Mouse (Mus musculus): ENCODE measurements at regions not wholly inside any gene's neighbourhood (a gene's known extent, or its start where the extent isn't known, plus 50 kb on each side); places are given as distances from the start of the nearest gene placed in this dataset.

DNA sequence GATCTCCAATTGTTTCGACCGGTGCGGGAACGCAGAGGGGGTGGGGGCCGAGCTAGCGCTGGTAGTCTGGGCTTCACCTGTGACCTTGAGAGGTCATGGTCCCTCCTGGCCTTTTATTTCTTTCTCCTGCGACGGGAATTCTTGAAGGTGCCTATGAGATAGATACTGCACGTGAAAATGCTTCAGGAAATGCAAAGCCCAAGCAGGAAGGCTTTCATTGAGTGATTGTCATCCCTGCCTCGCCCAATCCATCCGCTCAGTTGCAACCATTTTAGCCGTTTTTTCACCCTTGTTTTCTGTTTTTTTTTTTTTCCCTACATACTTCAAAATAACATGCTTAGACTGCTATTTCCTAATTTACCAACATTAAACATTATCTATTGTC lies 73.4 kb downstream of the Dmrta2 start:
- Histone ChIP-seq H3K9me3 (ENCODE audit: control insufficient read depth, low read length) (no peaks in the 10 kb centered on the region), H3K4me1 (ENCODE audit: control insufficient read depth, insufficient read depth, low read length) (no peaks in the 10 kb centered on the region), H3K4me2 (replicated peaks; ENCODE audit: low read depth, low read length, severe bottlenecking) (peak overlapping the region; percentile 74), H3K36me3 (ENCODE audit: control insufficient read depth, insufficient read depth, low read length) (no peaks in the 10 kb centered on the region), H3K9ac (ENCODE audit: low read depth, low read length, severe bottlenecking) (peak overlapping the region; percentile 51), H3K27ac (replicated peaks; ENCODE audit: low read depth, low read length) (no peak overlapping the region), H3K27me3 (ENCODE audit: control insufficient read depth, insufficient read depth, low read length) (no peaks in the 10 kb centered on the region), H3K4me3 (replicated peaks; ENCODE audit: low read length) (peak overlapping the region; percentile 42)
- 17% methylated on average over 12 of the region's 12 CpGs for WGBS
- no peak for TF ChIP-seq POLR2A (IDR thresholded peaks at IDR 0.05; ENCODE audit: borderline replicate concordance, extremely low read depth, insufficient read depth, insufficient read length)
- DNase-seq (ENCODE audit: low spot score) (no peak), ATAC-seq (ENCODE audit: low FRiP score, low read depth) (no peak)

DNA sequence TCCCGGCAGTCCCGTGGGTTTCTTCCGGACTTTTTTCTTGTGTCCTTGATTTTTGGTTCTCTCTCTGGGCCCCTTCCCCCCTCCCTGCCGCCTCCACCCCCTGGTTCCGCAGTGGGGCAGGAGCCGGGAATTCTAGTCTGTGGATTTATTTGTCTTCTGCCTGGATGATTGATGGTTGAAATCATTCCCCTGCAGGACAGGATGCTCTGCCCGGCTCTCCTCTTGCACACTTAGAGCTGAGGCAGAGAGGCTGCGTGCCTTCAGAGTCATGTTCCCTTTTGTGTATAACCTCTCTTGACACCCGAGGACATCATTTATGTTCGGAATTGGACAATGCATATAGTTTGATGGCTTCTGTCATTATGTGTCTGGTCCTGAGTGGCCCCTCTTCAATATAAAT lies 74.0 kb downstream of the Dmrta2 start:
- H3K36me3 ChIP-seq (ENCODE audit: control insufficient read depth, insufficient read depth, low read length), result no peaks in the 10 kb centered on the region
- 52% methylated on average over 10 of the region's 10 CpGs for WGBS
- H3K4me1 ChIP-seq (ENCODE audit: control insufficient read depth, insufficient read depth, low read length), result no peaks in the 10 kb centered on the region
- no peak overlapping the region for H3K4me2 ChIP-seq (replicated peaks; ENCODE audit: low read depth, low read length, severe bottlenecking)
- H3K27me3 ChIP-seq (ENCODE audit: control insufficient read depth, insufficient read depth, low read length), result no peaks in the 10 kb centered on the region
- no peak overlapping the region for H3K4me3 ChIP-seq (replicated peaks; ENCODE audit: low read length)
- H3K27ac ChIP-seq (replicated peaks; ENCODE audit: low read depth, low read length), result no peak overlapping the region
- no peak for TF ChIP-seq POLR2A (IDR thresholded peaks at IDR 0.05; ENCODE audit: borderline replicate concordance, extremely low read depth, insufficient read depth, insufficient read length)
- ATAC-seq (ENCODE audit: low FRiP score, low read depth), result no peak
- H3K9me3 ChIP-seq (ENCODE audit: control insufficient read depth, low read length), result no peaks in the 10 kb centered on the region
- DNase-seq (ENCODE audit: low spot score), result no peak
- no peak overlapping the region for H3K9ac ChIP-seq (ENCODE audit: low read depth, low read length, severe bottlenecking)

DNA sequence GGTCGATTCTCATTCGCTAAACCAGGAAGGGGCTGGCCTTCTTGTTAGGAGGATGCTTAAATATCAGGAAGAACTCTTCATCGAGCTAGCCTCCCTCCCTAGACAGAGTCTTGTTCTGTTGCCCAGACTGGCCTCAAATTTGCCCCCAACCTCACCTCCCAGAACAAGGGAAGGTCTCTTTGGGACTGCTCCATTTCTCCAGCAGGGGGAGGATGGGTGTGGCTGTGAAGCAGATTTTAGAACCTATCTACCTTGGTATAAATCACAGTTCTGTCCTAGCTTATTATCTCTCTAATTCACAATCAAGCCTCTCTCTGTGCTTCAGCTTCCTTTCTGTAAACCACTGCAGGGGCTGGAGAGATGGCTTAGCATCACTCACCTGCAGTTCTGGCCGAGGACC lies 75.1 kb downstream of the Dmrta2 start:
- H3K27me3 ChIP-seq (ENCODE audit: control insufficient read depth, insufficient read depth, low read length), result no peaks in the 10 kb centered on the region
- DNase-seq (ENCODE audit: low spot score) (no peak), ATAC-seq (ENCODE audit: low FRiP score, low read depth) (no peak)
- H3K36me3 ChIP-seq (ENCODE audit: control insufficient read depth, insufficient read depth, low read length), result no peaks in the 10 kb centered on the region
- H3K27ac ChIP-seq (replicated peaks; ENCODE audit: low read depth, low read length), result no peak overlapping the region
- H3K4me1 ChIP-seq (ENCODE audit: control insufficient read depth, insufficient read depth, low read length), result no peaks in the 10 kb centered on the region
- TF ChIP-seq POLR2A (IDR thresholded peaks at IDR 0.05; ENCODE audit: borderline replicate concordance, extremely low read depth, insufficient read depth, insufficient read length), result no peak
- no peak overlapping the region for H3K9ac ChIP-seq (ENCODE audit: low read depth, low read length, severe bottlenecking)
- H3K4me2 ChIP-seq (replicated peaks; ENCODE audit: low read depth, low read length, severe bottlenecking), result no peak overlapping the region
- 80% methylated on average over 4 of the region's 4 CpGs for WGBS
- no peak overlapping the region for H3K4me3 ChIP-seq (replicated peaks; ENCODE audit: low read length)
- no peaks in the 10 kb centered on the region for H3K9me3 ChIP-seq (ENCODE audit: control insufficient read depth, low read length)

DNA sequence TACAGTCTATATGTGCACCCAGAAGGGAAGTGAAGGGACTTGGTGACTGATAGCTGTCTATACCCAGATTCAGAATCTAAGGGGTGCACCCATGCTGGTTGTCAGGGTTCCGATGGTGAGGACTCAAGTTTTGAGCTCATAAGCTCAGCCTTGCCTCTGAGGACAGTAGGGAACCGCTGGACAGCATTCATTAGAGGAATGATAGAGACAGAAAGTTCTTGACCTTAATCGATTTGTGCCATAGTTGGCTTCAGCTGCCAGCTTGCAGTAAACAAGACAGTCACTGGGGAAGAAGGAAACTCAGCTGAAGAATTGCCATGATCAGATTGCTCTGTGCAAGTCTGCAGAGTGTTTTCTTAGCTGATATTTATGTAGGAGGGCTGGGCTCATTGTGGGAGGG lies 96.0 kb downstream of the Dmrta2 start:
- DNase-seq (ENCODE audit: low spot score), result no peak
- no peak overlapping the region for H3K4me2 ChIP-seq (replicated peaks; ENCODE audit: low read depth, low read length, severe bottlenecking)
- H3K27me3 ChIP-seq (ENCODE audit: control insufficient read depth, insufficient read depth, low read length), result no peaks in the 10 kb centered on the region
- H3K4me1 ChIP-seq (ENCODE audit: control insufficient read depth, insufficient read depth, low read length), result no peaks in the 10 kb centered on the region
- no peak overlapping the region for H3K4me3 ChIP-seq (replicated peaks; ENCODE audit: low read length)
- H3K36me3 ChIP-seq (ENCODE audit: control insufficient read depth, insufficient read depth, low read length), result no peaks in the 10 kb centered on the region
- H3K9ac ChIP-seq (ENCODE audit: low read depth, low read length, severe bottlenecking), result no peak overlapping the region
- 84% methylated on average over 3 of the region's 3 CpGs for WGBS
- ATAC-seq (ENCODE audit: low FRiP score, low read depth), result no peak
- no peak overlapping the region for H3K27ac ChIP-seq (replicated peaks; ENCODE audit: low read depth, low read length)
- no peaks in the 10 kb centered on the region for H3K9me3 ChIP-seq (ENCODE audit: control insufficient read depth, low read length)
- TF ChIP-seq POLR2A (IDR thresholded peaks at IDR 0.05; ENCODE audit: borderline replicate concordance, extremely low read depth, insufficient read depth, insufficient read length), result no peak

DNA sequence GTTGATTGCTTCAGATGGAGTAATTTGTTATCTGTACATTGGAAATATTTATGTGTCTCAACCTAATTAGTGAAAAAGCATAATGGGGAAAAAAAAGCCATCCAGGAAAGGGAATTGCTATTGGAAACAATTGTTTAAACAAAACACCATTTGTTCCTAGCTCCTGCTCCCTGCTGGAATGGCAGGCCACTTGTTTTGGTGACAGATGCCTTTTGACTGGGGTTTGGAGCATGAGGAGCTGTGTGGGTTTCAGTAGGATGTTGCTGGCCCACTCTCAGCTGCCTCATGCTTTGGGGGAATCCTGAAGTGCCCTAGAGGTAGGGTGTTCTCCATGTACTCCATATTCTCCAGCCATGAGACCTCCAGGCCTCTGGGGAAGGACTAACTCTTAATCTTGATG lies 105.5 kb downstream of the Dmrta2 start:
- H3K4me1 ChIP-seq (ENCODE audit: control insufficient read depth, insufficient read depth, low read length), result no peaks in the 10 kb centered on the region
- no peak overlapping the region for H3K9ac ChIP-seq (ENCODE audit: low read depth, low read length, severe bottlenecking)
- H3K27ac ChIP-seq (replicated peaks; ENCODE audit: low read depth, low read length), result no peak overlapping the region
- H3K9me3 ChIP-seq (ENCODE audit: control insufficient read depth, low read length), result no peaks in the 10 kb centered on the region
- ATAC-seq (ENCODE audit: low FRiP score, low read depth) (no peak), DNase-seq (ENCODE audit: low spot score) (no peak)
- no peak for TF ChIP-seq POLR2A (IDR thresholded peaks at IDR 0.05; ENCODE audit: borderline replicate concordance, extremely low read depth, insufficient read depth, insufficient read length)
- H3K36me3 ChIP-seq (ENCODE audit: control insufficient read depth, insufficient read depth, low read length), result no peaks in the 10 kb centered on the region
- H3K4me2 ChIP-seq (replicated peaks; ENCODE audit: low read depth, low read length, severe bottlenecking), result no peak overlapping the region
- H3K27me3 ChIP-seq (ENCODE audit: control insufficient read depth, insufficient read depth, low read length), result no peaks in the 10 kb centered on the region
- no peak overlapping the region for H3K4me3 ChIP-seq (replicated peaks; ENCODE audit: low read length)

DNA sequence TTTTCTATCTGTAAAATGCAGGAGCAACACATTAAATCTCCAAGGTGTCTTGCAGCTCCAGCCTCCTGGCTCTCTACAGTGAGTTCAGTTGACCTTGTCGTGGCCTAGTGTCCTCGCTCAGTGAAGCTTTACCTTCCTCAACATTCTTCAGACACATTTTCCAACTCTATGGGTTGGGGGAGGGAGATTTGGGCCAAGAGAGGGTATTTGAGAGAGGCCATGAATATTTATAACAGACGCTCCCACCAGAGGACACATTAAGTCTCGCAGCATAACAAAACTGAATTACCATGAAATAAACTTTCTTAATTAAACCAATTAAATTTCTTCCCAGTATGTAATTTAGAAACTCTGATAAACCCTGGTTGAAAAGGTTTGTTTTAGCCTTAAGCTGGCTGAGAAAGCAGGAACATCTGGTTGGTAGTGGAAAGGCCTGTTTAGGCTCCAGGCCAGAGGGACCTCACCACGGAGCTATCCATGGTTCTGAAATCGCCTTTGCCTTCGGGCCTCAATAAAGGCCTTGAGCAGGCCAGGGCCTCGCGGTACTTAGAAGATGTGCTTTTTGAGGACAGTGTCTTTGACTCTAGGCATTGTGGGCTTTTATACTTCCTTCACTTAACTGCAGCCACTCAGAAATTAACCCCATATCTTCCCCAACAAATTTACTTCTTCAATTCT lies 109.9 kb downstream of the Dmrta2 start:
- Histone ChIP-seq H3K9ac (ENCODE audit: low read depth, low read length, severe bottlenecking) (no peak overlapping the region), H3K9me3 (ENCODE audit: control insufficient read depth, low read length) (no peaks in the 10 kb centered on the region), H3K4me1 (ENCODE audit: control insufficient read depth, insufficient read depth, low read length) (no peaks in the 10 kb centered on the region), H3K4me3 (replicated peaks; ENCODE audit: low read length) (no peak overlapping the region), H3K27ac (replicated peaks; ENCODE audit: low read depth, low read length) (no peak overlapping the region), H3K27me3 (ENCODE audit: control insufficient read depth, insufficient read depth, low read length) (no peaks in the 10 kb centered on the region), H3K36me3 (ENCODE audit: control insufficient read depth, insufficient read depth, low read length) (no peaks in the 10 kb centered on the region), H3K4me2 (replicated peaks; ENCODE audit: low read depth, low read length, severe bottlenecking) (no peak overlapping the region)
- 36% methylated on average over 9 of the region's 9 CpGs for WGBS
- DNase-seq (ENCODE audit: low spot score) (peak; percentile 90), ATAC-seq (ENCODE audit: low FRiP score, low read depth) (no peak)
- TF ChIP-seq POLR2A (IDR thresholded peaks at IDR 0.05; ENCODE audit: borderline replicate concordance, extremely low read depth, insufficient read depth, insufficient read length), result no peak
